Mouse (Mus musculus) CH12.LX (cell line): Measurements from ENCODE around the gene BC030867. TPM values are rescaled to one million over a fixed set of nuclear protein-coding genes. Genes with fewer than 3 reads are reported as not detected.

Source experiments
- DNase-seq: peaks from one replicate; pipeline ENCODE4 v3.0.0-alpha.2; 2013; ENCODE audit errors: extremely low read depth
- H3K27ac ChIP-seq: 2 replicates; pipeline ENCODE4 v1.5.1; 2012; ENCODE audit warnings: low read depth, mild to moderate bottlenecking, control low read depth, moderate library complexity; ENCODE audit not compliant: insufficient read depth
- H3K27me3 ChIP-seq: replicated peaks from 2 replicates; pipeline ENCODE3; 2012; ENCODE audit warnings: inconsistent platforms
- H3K36me3 ChIP-seq, 2 experiments: replicated peaks in 1 of 2; 2 replicates each; pipeline versions ENCODE3 to v1.6.1; 2012; ENCODE audit warnings: inconsistent platforms in 1 of 2, low read length in 1 of 2, mild to moderate bottlenecking in 1 of 2, mixed read lengths in 1 of 2, moderate library complexity in 1 of 2; ENCODE audit not compliant: control insufficient read depth in 1 of 2, insufficient read depth in 1 of 2
- H3K4me1 ChIP-seq, 2 experiments: 2 replicates each; pipeline ENCODE4 v1.6.1; 2012; ENCODE audit warnings: inconsistent platforms in 1 of 2, moderate library complexity in 1 of 2; ENCODE audit not compliant: insufficient read depth in 2 of 2, control insufficient read depth in 1 of 2
- H3K4me2 ChIP-seq: 2 replicates; pipeline ENCODE4 v1.6.1; 2012; ENCODE audit warnings: low read depth, mild to moderate bottlenecking, control low read depth; ENCODE audit not compliant: poor library complexity, insufficient read depth, severe bottlenecking
- H3K4me3 ChIP-seq, 3 experiments: fragments of 150-350 bp in 1 of 3; sonication (generic) in 1 of 3; replicated peaks in 1 of 3; 2 replicates each; pipeline versions ENCODE3 to v1.5.1; 2011 to 2012; ENCODE audit warnings: low read depth in 2 of 3, low read length in 2 of 3, mild to moderate bottlenecking in 2 of 3, moderate library complexity in 2 of 3, control low read depth in 1 of 3, improper control_type of control experiment in 1 of 3, inconsistent platforms in 1 of 3, mixed read lengths in 1 of 3; ENCODE audit not compliant: poor library complexity in 1 of 3
- H3K79me2 ChIP-seq: replicated peaks from 2 replicates; pipeline ENCODE4 v1.6.1; 2012; ENCODE audit warnings: mild to moderate bottlenecking, moderate library complexity; ENCODE audit not compliant: control insufficient read depth, poor library complexity, insufficient read depth, severe bottlenecking; ENCODE audit errors: extremely low read depth
- H3K9ac ChIP-seq: 2 replicates; pipeline ENCODE4 v1.6.1; 2012; ENCODE audit warnings: low read depth, mild to moderate bottlenecking, control low read depth, moderate library complexity; ENCODE audit not compliant: insufficient read depth
- H3K9me3 ChIP-seq: replicated peaks from 2 replicates; pipeline ENCODE3; 2012; ENCODE audit warnings: low read length, inconsistent platforms, mixed read lengths
- BHLHE40 ChIP-seq: IDR thresholded peaks from 2 replicates; pipeline ENCODE4 v1.6.1; 2011; ENCODE audit warnings: mild to moderate bottlenecking, low read depth, low read length, improper control_type of control experiment
- GABPA ChIP-seq: IDR thresholded peaks from 2 replicates; pipeline ENCODE4 v1.6.1; 2012; ENCODE audit warnings: low read depth, low read length, improper control_type of control experiment, inconsistent platforms; ENCODE audit not compliant: insufficient replicate concordance
- KAT2A ChIP-seq: IDR thresholded peaks from 2 replicates; pipeline ENCODE4 v1.6.1; 2012; ENCODE audit warnings: low read length, improper control_type of control experiment, inconsistent platforms; ENCODE audit not compliant: insufficient replicate concordance
- MAFK ChIP-seq: IDR thresholded peaks from 2 replicates; pipeline ENCODE4 v1.6.1; 2011; ENCODE audit warnings: low read length, improper control_type of control experiment; ENCODE audit not compliant: insufficient replicate concordance
- MAZ ChIP-seq: IDR thresholded peaks from 2 replicates; pipeline ENCODE4 v1.6.1; 2012; ENCODE audit warnings: low read depth, mild to moderate bottlenecking, inconsistent platforms, low read length, improper control_type of control experiment, moderate library complexity
- MYC ChIP-seq: IDR thresholded peaks from 2 replicates; pipeline ENCODE4 v1.6.1; 2011; ENCODE audit warnings: low read depth, mild to moderate bottlenecking, improper control_type of control experiment, low read length
- NRF1 ChIP-seq: IDR thresholded peaks from 2 replicates; pipeline ENCODE4 v1.6.1; 2014; ENCODE audit warnings: low read depth, mild to moderate bottlenecking, inconsistent platforms, low read length, improper control_type of control experiment, moderate library complexity
- PAX5 ChIP-seq: IDR thresholded peaks from 2 replicates; pipeline ENCODE4 v1.6.1; 2012; ENCODE audit warnings: low read length, inconsistent platforms, mixed read lengths
- SMC3 ChIP-seq: IDR thresholded peaks from 2 replicates; pipeline ENCODE4 v1.6.1; 2011; ENCODE audit warnings: low read depth, low read length, improper control_type of control experiment
- UBTF ChIP-seq: IDR thresholded peaks from 2 replicates; pipeline ENCODE4 v1.6.1; 2012; ENCODE audit warnings: low read depth, mild to moderate bottlenecking, inconsistent platforms, low read length, improper control_type of control experiment, moderate library complexity
- USF2 ChIP-seq: conservative IDR thresholded peaks from 2 replicates; pipeline ENCODE4 v1.6.1; 2011; ENCODE audit warnings: low read depth, low read length, improper control_type of control experiment
- dilution Hi-C: fragments of 300-500 bp; cut with MboI; formaldehyde crosslinking; loops from 2 replicates; pipeline ENCODE4 v1.14.3; 2020; ENCODE audit warnings: low sequenced_read_pairs; ENCODE audit not compliant: extremely low pct_unique_long_range_greater_than_20kb, extremely low pct_ligation_motif_present
- in situ Hi-C: fragments of 300-500 bp; cut with MboI; formaldehyde crosslinking; loops from 3 replicates; pipeline ENCODE4 v1.14.3; 2019; ENCODE audit warnings: low sequenced_read_pairs, low pct_ligation_motif_present, low pct_unique_long_range_greater_than_20kb, mixed read lengths
- polyA plus RNA-seq: library from polyadenylated mRNA; unstranded; fragments of >175 nt; gene quantifications from 2 replicates; pipeline ENCODE4 v1.2.1, GENCODE M21; 2012; ENCODE audit warnings: low read depth; ENCODE audit not compliant: insufficient read length
- total RNA-seq, 2 experiments: library from RNA; depleted of rRNA; stranded (reverse); fragments of 300-350 nt in 1 of 2; fragments of >200 nt in 1 of 2; gene quantifications; 2 replicates each; pipeline ENCODE4 v1.2.3; 2012 to 2014

The BC030867 gene
- total and polyA plus RNA-seq, 3 experiments, result 11.4 to 34.0 (median 26.2) TPM

- no peak for DNase-seq
- TF ChIP-seq UBTF (no peak), NRF1 (no peak), GABPA (no peak), MYC (no peak), MAZ (no peak), PAX5 (no peak), SMC3 (no peak), BHLHE40 (no peak), KAT2A (no peak), MAFK (no peak), USF2 (no peak)
- TF ChIP-seq, all 38 proteins: peak for 0
- Histone ChIP-seq H3K4me1 (peaks cover 2 to 14% of the 10 kb centered on the region in 2 experiments; a peak in 3 of 4 replicates), H3K36me3 (peaks cover 0 to 8% of the 10 kb centered on the region in 2 experiments), H3K79me2 (no peaks in the 10 kb centered on the region), H3K4me2 (no peak overlapping the region), H3K27me3 (peaks cover 30% of the 10 kb centered on the region), H3K4me3 (no peak overlapping the region), H3K9me3 (peaks cover 1% of the 10 kb centered on the region), H3K27ac (no peak overlapping the region), H3K9ac (no peak overlapping the region)
- dilution Hi-C loops, result no loop called here
- in situ Hi-C loops, result loop anchor here (5.0 kb wide), 2 partner anchors 36 to 49 kb away; no protein-coding TSS in a partner anchor
Observed at GRCm38 (mm10) chr11:102228191-102228545, 20.5 kb upstream of the BC030867 start.

- Histone ChIP-seq H3K4me2 (peak overlapping the region; percentile 60), H3K79me2 (no peaks in the 10 kb centered on the region), H3K4me1 (peaks cover 2 to 10% of the 10 kb centered on the region in 2 experiments; a peak in 3 of 4 replicates), H3K9ac (peak overlapping the region; percentile 73; the same call in 1 of the 2 replicates), H3K4me3 (peak overlapping the region in 1 of 3 experiments; percentile 68), H3K27me3 (peaks cover 32% of the 10 kb centered on the region), H3K27ac (no peak overlapping the region), H3K9me3 (peaks cover 1% of the 10 kb centered on the region), H3K36me3 (peaks cover 0 to 8% of the 10 kb centered on the region in 2 experiments)
- no peak for DNase-seq
- in situ Hi-C loops, result loop anchor here (5.0 kb wide), 2 partner anchors 36 to 49 kb away; no protein-coding TSS in a partner anchor
- dilution Hi-C loops, result no loop called here
- TF ChIP-seq MAZ, result 0 out of 2 replicates have a peak, but pooled peaks have one; percentile 23
- TF ChIP-seq NRF1, result no peak
Observed at GRCm38 (mm10) chr11:102228646-102229268, 19.9 kb upstream of the BC030867 start.
